Mouse (Mus musculus): ENCODE measurements around the gene Fam196b. TPM values are rescaled to one million over a fixed set of nuclear protein-coding genes. Genes with fewer than 3 reads are reported as not detected.

The Fam196b gene
- 1.4 and 1.6 TPM in 2 replicates for polyA plus RNA-seq (2014; fragmentation: Nextera tagmentation; extraction: Ambion mirVana)

DNA sequence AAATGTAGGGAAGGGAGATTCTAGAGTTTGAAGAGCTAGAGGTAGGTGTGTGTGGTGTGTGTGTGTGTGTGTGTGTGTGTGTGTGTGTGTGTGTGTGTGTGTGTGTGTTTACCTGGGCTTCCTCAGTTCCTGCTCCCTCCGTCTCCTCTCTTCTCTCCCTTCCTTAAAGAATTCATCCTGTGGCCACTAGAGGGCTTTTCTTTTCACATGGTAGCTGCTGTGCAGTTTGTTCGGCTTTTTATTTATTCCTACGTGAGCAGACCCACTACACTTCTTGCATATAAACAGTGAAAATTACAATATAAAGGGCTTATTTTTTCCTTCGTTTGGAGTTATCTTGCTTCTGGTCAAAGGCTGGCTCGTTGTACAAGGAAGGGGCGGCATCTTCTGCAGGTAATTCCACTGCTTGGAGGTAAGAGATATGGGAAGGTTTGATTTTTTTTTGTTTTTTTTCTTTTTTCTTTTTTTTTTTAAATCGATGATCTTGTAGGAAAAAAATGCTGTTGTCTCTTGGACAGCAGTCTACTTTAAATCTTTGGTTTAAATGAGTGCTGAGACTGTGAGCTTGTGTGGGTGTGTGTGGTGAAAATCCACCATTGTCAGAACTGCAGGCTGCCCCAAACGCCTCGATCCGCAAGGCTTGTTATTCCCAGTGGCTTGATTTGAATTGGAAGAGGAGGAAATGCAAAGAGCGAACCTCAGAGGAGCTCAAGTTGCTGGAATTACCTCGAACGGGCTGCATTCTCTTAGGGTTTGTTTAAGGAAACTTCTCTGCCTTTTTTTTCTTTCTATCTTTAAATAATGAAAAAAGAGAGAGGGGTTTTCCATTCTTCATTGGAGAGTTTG lies at the start of gene Fam196b:
Gene Fam196b (plus strand): TSS at position 289 of the 846 bp plus-strand sequence.
- peak; percentile 88 for DNase-seq (ENCODE audit: low spot score)
- Histone ChIP-seq H3K9ac (ENCODE audit: low read length) (peak within 1 kb of the TSS; percentile 65), H3K27me3 (replicated peaks; ENCODE audit: control insufficient read depth, insufficient read depth, low read length) (no peaks in the 10 kb centered on the region), H3K4me3 (ENCODE audit: low read depth, low read length) (peak within 1 kb of the TSS; percentile 35), H3K36me3 (ENCODE audit: control insufficient read depth, insufficient read depth, low read length) (no peaks in the 10 kb centered on the region), H3K4me1 (ENCODE audit: control insufficient read depth, insufficient read depth, low read length) (0 out of 2 replicates have a peak, but pooled peaks cover 3% of the 10 kb centered on the region), H3K9me3 (replicated peaks; ENCODE audit: control insufficient read depth, low read length) (no peaks in the 10 kb centered on the region), H3K4me2 (ENCODE audit: low read length) (peak within 1 kb of the TSS; percentile 63), H3K27ac (ENCODE audit: low read depth, low read length) (no peak within 1 kb of the TSS)
- under 1% methylated on average over 13 of the region's 13 CpGs for WGBS
- peak; percentile 87 for ATAC-seq

DNA sequence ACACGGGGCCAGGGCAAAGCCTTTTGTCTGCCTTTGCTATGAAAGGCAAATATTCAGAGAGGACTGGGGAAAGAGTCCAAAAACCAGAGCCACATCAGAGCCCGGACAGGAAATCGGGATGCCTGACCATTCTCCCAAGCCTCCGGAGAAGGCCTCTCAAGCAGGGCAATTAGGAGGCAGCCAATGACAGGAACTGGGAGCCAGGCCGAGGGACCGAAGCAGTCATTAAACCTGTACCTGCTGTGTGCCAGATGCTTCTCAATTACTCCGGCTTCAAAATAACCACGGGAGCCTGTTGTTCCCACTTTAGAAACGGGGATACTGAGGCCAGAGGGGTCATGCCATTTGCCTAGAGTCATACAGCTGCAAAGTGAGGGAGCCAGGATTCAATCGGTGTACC lies 42.6 kb upstream of the Fam196b start:
- 0 out of 2 replicates have a peak, but pooled peaks have one; percentile 16 for ATAC-seq
- Histone ChIP-seq H3K9ac (ENCODE audit: low read length) (no peak overlapping the region), H3K4me2 (ENCODE audit: low read length) (no peak overlapping the region), H3K4me1 (ENCODE audit: control insufficient read depth, insufficient read depth, low read length) (peaks cover 19% of the 10 kb centered on the region), H3K9me3 (replicated peaks; ENCODE audit: control insufficient read depth, low read length) (no peaks in the 10 kb centered on the region), H3K27ac (ENCODE audit: low read depth, low read length) (no peak overlapping the region), H3K4me3 (ENCODE audit: low read depth, low read length) (no peak overlapping the region), H3K27me3 (replicated peaks; ENCODE audit: control insufficient read depth, insufficient read depth, low read length) (no peaks in the 10 kb centered on the region), H3K36me3 (ENCODE audit: control insufficient read depth, insufficient read depth, low read length) (no peaks in the 10 kb centered on the region)
- WGBS: 15% methylated on average over 10 of the region's 10 CpGs
- peak; percentile 64 for DNase-seq (ENCODE audit: low spot score)

DNA sequence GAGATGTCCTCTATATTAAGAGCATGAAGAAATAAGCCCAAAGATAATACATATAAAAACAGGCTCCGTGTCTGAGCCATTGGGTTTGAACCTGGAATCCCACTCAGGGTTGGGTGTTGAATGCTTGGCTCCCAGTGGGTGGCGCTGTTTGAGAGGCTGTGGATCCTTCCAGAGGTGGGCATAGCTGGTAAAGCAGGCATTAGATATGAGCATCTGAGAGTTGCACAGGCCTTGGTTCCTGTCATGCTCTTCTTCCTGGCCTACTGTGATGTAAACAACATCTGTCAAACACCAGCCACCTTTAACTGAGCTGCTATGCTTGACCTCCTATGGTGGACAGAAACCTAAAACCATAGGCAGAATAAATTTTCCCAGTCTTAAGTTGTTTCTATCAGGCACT lies 38.7 kb upstream of the Fam196b start:
- DNase-seq (ENCODE audit: low spot score) (peak; percentile 27), ATAC-seq (no peak)
- no peak overlapping the region for H3K27ac ChIP-seq (ENCODE audit: low read depth, low read length)
- no peak overlapping the region for H3K4me3 ChIP-seq (ENCODE audit: low read depth, low read length)
- no peaks in the 10 kb centered on the region for H3K36me3 ChIP-seq (ENCODE audit: control insufficient read depth, insufficient read depth, low read length)
- peaks cover 23% of the 10 kb centered on the region for H3K4me1 ChIP-seq (ENCODE audit: control insufficient read depth, insufficient read depth, low read length)
- no peaks in the 10 kb centered on the region for H3K9me3 ChIP-seq (replicated peaks; ENCODE audit: control insufficient read depth, low read length)
- H3K9ac ChIP-seq (ENCODE audit: low read length): no peak overlapping the region
- H3K27me3 ChIP-seq (replicated peaks; ENCODE audit: control insufficient read depth, insufficient read depth, low read length): no peaks in the 10 kb centered on the region
- H3K4me2 ChIP-seq (ENCODE audit: low read length): peak overlapping the region; percentile 25; the same call in 1 of the 2 replicates
- WGBS: 40% methylated on average over 2 of the region's 2 CpGs

DNA sequence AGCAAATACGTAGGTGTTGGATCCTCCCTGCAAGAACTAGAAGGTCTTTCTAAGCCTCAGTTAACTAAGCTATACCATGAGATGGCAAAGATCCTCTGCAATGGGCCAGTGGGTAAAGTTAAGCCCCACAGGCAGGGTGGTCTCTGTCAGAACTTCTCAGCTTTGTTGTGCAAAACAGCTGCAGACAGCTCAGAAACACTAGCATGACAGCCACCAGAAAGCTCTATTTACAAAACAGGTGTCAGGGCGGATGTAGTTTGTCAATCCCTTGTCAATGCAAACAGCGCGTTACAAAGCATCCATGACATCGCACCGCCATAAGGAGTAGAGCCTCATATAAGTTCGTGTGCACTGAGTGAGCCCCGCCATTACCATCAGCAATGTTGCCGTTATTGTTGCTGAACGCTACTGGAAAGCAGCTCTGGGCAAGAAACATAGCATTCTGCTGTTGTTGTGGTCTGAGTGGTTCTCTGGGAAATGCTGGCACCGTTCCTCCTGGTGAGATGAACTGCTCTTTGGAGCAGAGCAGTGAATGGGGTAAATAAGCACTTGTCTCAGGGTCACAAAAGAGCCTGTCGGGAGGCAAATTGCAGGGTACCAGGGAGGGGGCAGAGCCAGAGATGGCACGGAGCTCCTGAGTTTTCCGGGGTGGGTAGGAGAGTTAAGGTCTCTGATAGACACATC lies 38.1 kb upstream of the Fam196b start:
- DNase-seq (ENCODE audit: low spot score): peak; percentile 86
- no peak overlapping the region for H3K4me3 ChIP-seq (ENCODE audit: low read depth, low read length)
- no peaks in the 10 kb centered on the region for H3K27me3 ChIP-seq (replicated peaks; ENCODE audit: control insufficient read depth, insufficient read depth, low read length)
- H3K9me3 ChIP-seq (replicated peaks; ENCODE audit: control insufficient read depth, low read length): no peaks in the 10 kb centered on the region
- peak overlapping the region; percentile 25; the same call in 1 of the 2 replicates for H3K4me2 ChIP-seq (ENCODE audit: low read length)
- no peak overlapping the region for H3K9ac ChIP-seq (ENCODE audit: low read length)
- WGBS: 12% methylated on average over 14 of the region's 14 CpGs
- ATAC-seq: peak; percentile 88
- H3K36me3 ChIP-seq (ENCODE audit: control insufficient read depth, insufficient read depth, low read length): no peaks in the 10 kb centered on the region
- peak overlapping the region; percentile 40 for H3K27ac ChIP-seq (ENCODE audit: low read depth, low read length)
- peaks cover 22% of the 10 kb centered on the region for H3K4me1 ChIP-seq (ENCODE audit: control insufficient read depth, insufficient read depth, low read length)

DNA sequence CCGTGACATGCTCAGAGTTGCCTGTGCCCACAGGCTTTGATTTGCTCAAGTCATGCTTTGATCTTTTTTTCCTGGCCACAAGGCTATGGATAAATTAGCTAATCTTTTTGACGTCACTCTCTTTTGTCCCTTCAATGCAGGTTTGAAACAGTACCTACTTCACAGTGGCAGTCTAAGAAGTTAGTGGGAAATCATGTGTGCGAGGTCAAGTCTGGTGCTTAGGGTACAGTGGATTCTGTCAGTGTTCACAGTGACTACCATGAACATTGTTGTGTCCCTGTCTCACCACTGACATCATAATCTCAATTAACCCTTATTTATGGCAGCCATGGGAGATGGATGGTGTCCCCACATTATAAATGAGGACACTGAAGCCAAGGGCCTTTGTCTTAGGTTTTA lies 37.6 kb upstream of the Fam196b start:
- Histone ChIP-seq H3K9ac (ENCODE audit: low read length) (no peak overlapping the region), H3K36me3 (ENCODE audit: control insufficient read depth, insufficient read depth, low read length) (no peaks in the 10 kb centered on the region), H3K4me3 (ENCODE audit: low read depth, low read length) (no peak overlapping the region), H3K4me2 (ENCODE audit: low read length) (peak overlapping the region; percentile 25; the same call in 1 of the 2 replicates), H3K27me3 (replicated peaks; ENCODE audit: control insufficient read depth, insufficient read depth, low read length) (no peaks in the 10 kb centered on the region), H3K27ac (ENCODE audit: low read depth, low read length) (no peak overlapping the region), H3K4me1 (ENCODE audit: control insufficient read depth, insufficient read depth, low read length) (peaks cover 17% of the 10 kb centered on the region), H3K9me3 (replicated peaks; ENCODE audit: control insufficient read depth, low read length) (no peaks in the 10 kb centered on the region)
- ATAC-seq (peak; percentile 49; the same call in 1 of the 2 replicates), DNase-seq (ENCODE audit: low spot score) (no peak)
- WGBS: 10% methylated on average over 3 of the region's 3 CpGs

DNA sequence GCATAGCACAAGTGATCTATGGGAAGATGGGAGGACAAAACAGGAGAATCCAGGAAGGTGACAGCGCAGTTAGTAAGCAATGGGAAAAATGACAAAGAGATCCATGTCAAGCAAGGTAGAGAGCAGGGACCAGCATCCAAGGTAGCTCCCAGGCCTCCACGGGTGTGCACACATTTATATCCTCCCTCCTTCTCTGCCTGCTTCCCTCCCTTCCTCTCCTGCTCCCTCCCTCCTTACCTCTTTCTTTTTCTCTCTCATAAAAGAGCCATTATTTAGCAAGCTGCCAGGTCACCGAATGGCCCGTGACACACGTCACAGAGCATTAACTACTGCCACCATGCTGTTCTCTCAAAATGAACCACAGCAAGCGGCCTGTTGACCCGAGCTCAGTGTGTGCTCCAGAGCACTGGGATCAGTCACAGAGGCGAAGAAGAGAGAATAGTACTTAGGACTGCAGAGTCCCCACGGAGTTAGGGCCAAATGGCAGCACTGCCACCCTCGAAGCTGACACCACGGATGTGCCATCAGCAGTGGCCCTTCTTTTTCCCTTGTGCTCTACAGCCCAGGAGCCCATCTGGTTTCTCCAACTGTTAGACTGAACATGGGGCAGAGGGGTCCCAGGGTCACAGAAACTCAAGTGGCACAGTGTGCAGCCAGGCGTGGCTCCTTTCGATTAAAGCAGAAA lies 30.4 kb upstream of the Fam196b start:
- DNase-seq (ENCODE audit: low spot score): no peak

DNA sequence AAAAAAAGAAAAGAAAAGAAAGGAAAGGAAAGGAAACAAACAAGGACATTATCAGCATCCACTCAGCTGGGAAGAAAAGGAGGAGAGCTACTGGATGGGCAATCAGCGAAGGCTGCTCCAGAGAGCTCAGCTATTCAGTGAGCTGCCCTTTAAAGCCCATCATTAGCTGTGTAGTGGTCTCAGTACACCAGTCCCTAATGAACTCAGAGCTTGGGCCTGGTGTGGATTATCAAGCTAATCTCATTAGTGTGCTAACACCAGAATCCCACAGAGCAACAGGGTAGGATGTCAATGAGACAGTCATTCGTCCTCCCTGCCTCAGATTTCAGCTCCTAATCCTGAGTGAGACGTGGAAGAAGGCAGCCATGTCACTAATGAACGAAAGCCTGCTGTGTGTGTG lies 24.4 kb upstream of the Fam196b start:
- 3% methylated on average over 4 of the region's 4 CpGs for WGBS
- H3K27me3 ChIP-seq (replicated peaks; ENCODE audit: control insufficient read depth, insufficient read depth, low read length): no peaks in the 10 kb centered on the region
- H3K27ac ChIP-seq (ENCODE audit: low read depth, low read length): no peak overlapping the region
- H3K4me2 ChIP-seq (ENCODE audit: low read length): no peak overlapping the region
- ATAC-seq: peak; percentile 74; the same call in 1 of the 2 replicates
- peak; percentile 28 for DNase-seq (ENCODE audit: low spot score)
- no peak overlapping the region for H3K4me3 ChIP-seq (ENCODE audit: low read depth, low read length)
- H3K9ac ChIP-seq (ENCODE audit: low read length): no peak overlapping the region
- H3K36me3 ChIP-seq (ENCODE audit: control insufficient read depth, insufficient read depth, low read length): no peaks in the 10 kb centered on the region
- H3K9me3 ChIP-seq (replicated peaks; ENCODE audit: control insufficient read depth, low read length): no peaks in the 10 kb centered on the region; the same call in 1 of the 2 replicates
- H3K4me1 ChIP-seq (ENCODE audit: control insufficient read depth, insufficient read depth, low read length): peaks cover 11% of the 10 kb centered on the region

More for the DNA sequence above, 30.4 kb upstream of the Fam196b start:
- Histone ChIP-seq H3K4me2 (ENCODE audit: low read length) (no peak overlapping the region), H3K4me1 (ENCODE audit: control insufficient read depth, insufficient read depth, low read length) (no peaks in the 10 kb centered on the region), H3K4me3 (ENCODE audit: low read depth, low read length) (no peak overlapping the region), H3K9ac (ENCODE audit: low read length) (no peak overlapping the region), H3K27ac (ENCODE audit: low read depth, low read length) (no peak overlapping the region), H3K9me3 (replicated peaks; ENCODE audit: control insufficient read depth, low read length) (no peaks in the 10 kb centered on the region), H3K27me3 (replicated peaks; ENCODE audit: control insufficient read depth, insufficient read depth, low read length) (no peaks in the 10 kb centered on the region), H3K36me3 (ENCODE audit: control insufficient read depth, insufficient read depth, low read length) (no peaks in the 10 kb centered on the region)
- WGBS: 18% methylated on average over 13 of the region's 13 CpGs
- ATAC-seq: peak; percentile 32; the same call in 1 of the 2 replicates

DNA sequence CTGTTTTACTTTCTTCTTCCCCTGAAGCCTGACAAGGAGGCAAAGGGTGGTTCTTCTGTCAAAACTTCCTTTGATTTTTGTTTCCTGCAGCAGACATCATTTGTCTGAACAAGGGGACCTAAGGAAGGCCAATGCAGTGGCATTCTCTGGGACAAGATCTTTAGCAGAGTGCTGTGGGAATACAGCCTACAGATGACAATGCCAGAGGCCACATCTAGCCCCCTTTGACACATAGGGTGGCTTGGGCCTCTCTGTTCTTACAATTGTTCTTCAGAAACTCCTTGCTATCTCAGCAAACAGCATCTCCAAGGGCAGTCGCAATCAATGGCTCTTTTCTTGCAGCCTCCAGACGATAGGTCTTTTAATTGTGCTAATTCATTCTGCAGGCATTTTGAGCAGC lies 23.9 kb upstream of the Fam196b start:
- ATAC-seq (no peak), DNase-seq (ENCODE audit: low spot score) (no peak)
- H3K27ac ChIP-seq (ENCODE audit: low read depth, low read length): peak overlapping the region; percentile 55; the same call in 1 of the 2 replicates
- WGBS: 4% methylated on average over 2 of the region's 2 CpGs
- H3K36me3 ChIP-seq (ENCODE audit: control insufficient read depth, insufficient read depth, low read length): no peaks in the 10 kb centered on the region
- H3K9me3 ChIP-seq (replicated peaks; ENCODE audit: control insufficient read depth, low read length): no peaks in the 10 kb centered on the region; the same call in 1 of the 2 replicates
- H3K27me3 ChIP-seq (replicated peaks; ENCODE audit: control insufficient read depth, insufficient read depth, low read length): no peaks in the 10 kb centered on the region
- H3K9ac ChIP-seq (ENCODE audit: low read length): no peak overlapping the region
- peaks cover 11% of the 10 kb centered on the region for H3K4me1 ChIP-seq (ENCODE audit: control insufficient read depth, insufficient read depth, low read length)
- H3K4me2 ChIP-seq (ENCODE audit: low read length): no peak overlapping the region
- no peak overlapping the region for H3K4me3 ChIP-seq (ENCODE audit: low read depth, low read length)
